Mouse (Mus musculus): ENCODE measurements around the gene 2210016L21Rik. TPM values are rescaled to one million over a fixed set of nuclear protein-coding genes. Genes with fewer than 3 reads are reported as not detected.

Gene 2210016L21Rik
- polyA plus RNA-seq, 1 experiment from 2014 or later = 61.8 TPM

GRCm38 (mm10) chr5:114964967-114965898 is 23.3 kb downstream of the 2210016L21Rik start:
- Histone ChIP-seq H3K4me2 (replicated peaks) (no peak overlapping the region), H3K36me3 (no peaks in the 10 kb centered on the region), H3K27me3 (peaks cover 16% of the 10 kb centered on the region), H3K27ac (replicated peaks) (no peak overlapping the region), H3K9me3 (replicated peaks) (no peaks in the 10 kb centered on the region), H3K4me1 (0 out of 2 replicates have a peak, but pooled peaks cover 3% of the 10 kb centered on the region), H3K4me3 (replicated peaks) (no peak overlapping the region), H3K9ac (no peak overlapping the region)
- no peak for ATAC-seq (ENCODE audit: insufficient number of reproducible peaks, low FRiP score, low TSS enrichment, low read depth)
- WGBS = 57% methylated on average over 17 of the region's 17 CpGs

DNA sequence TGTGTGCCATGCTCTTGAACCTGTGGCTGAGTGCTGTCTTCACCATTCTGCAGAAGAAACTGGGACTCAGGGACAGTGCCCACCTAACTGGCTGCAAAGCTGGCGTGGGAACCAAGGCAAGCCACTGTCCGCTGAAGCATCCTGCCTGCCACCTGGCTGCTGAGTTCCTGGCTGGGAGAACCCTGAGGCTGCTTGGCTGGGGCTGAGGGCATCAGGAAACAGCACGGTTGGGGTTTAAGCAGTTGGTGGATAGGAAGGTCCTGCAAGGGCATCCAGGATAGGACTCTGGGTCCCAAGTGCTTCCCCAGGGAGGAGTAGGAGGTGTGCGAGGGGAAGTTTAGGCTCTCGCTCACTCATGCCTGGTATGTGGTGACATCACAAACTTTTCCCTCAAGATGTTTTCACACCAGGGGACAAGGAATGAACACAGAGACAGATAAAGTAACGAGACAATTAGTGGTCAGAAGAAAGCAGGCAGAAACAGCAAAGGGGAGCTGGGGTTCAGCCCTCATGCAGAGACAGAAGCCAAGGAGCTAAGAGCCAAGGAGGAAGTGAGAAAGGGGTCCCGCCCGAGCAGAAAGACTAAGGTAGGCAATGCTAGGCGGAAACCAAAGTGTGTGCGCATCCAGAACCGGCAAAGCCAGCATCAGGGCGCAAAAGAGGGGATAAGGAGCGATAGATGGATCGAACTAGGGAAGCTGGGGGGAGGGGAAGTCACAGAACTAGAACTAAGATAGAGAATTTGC is 25.7 kb downstream of the 2210016L21Rik start:
- no peak for ATAC-seq (ENCODE audit: insufficient number of reproducible peaks, low FRiP score, low TSS enrichment, low read depth)
- Histone ChIP-seq H3K27ac (replicated peaks) (no peak overlapping the region), H3K9me3 (replicated peaks) (no peaks in the 10 kb centered on the region), H3K4me1 (no peaks in the 10 kb centered on the region), H3K27me3 (peaks cover 16% of the 10 kb centered on the region), H3K36me3 (no peaks in the 10 kb centered on the region), H3K4me3 (replicated peaks) (no peak overlapping the region), H3K9ac (no peak overlapping the region), H3K4me2 (replicated peaks) (no peak overlapping the region)
- WGBS = 30% methylated on average over 14 of the region's 14 CpGs

GRCm38 (mm10) chr5:114968651-114969050 is 26.7 kb downstream of the 2210016L21Rik start:
- H3K4me1 ChIP-seq = no peaks in the 10 kb centered on the region
- no peak overlapping the region for H3K4me2 ChIP-seq (replicated peaks)
- H3K27ac ChIP-seq (replicated peaks) = no peak overlapping the region
- H3K36me3 ChIP-seq = no peaks in the 10 kb centered on the region
- H3K4me3 ChIP-seq (replicated peaks) = no peak overlapping the region
- 25% methylated on average over 7 of the region's 7 CpGs for WGBS
- no peak overlapping the region for H3K9ac ChIP-seq
- no peak for ATAC-seq (ENCODE audit: insufficient number of reproducible peaks, low FRiP score, low TSS enrichment, low read depth)
- peaks cover 16% of the 10 kb centered on the region for H3K27me3 ChIP-seq
- no peaks in the 10 kb centered on the region for H3K9me3 ChIP-seq (replicated peaks)

DNA sequence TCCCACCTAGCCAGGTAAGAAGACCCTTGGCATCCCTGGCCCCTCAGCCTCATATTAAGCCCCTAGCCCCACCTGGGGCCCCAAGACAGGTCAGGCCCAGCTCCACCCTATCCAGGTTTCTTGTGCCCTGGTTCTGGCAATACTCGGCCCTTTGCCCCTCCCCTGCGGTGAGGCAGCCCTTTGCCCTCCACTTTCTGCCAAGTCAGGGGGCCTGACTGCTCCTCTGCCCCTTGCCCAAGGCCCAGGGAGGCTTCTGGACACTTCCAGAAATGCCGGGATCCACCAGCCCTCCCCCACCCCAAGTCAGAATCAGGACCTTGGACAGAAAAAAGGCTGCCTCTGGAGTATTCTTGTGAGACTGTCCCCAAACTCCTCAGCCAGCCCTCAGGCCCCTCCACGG is 27.1 kb downstream of the 2210016L21Rik start:
- Histone ChIP-seq H3K4me1 (no peaks in the 10 kb centered on the region), H3K4me3 (replicated peaks) (no peak overlapping the region), H3K27ac (replicated peaks) (no peak overlapping the region), H3K27me3 (peaks cover 16% of the 10 kb centered on the region), H3K9me3 (replicated peaks) (no peaks in the 10 kb centered on the region), H3K9ac (no peak overlapping the region), H3K36me3 (no peaks in the 10 kb centered on the region), H3K4me2 (replicated peaks) (no peak overlapping the region)
- 7% methylated on average over 4 of the region's 4 CpGs for WGBS
- ATAC-seq (ENCODE audit: insufficient number of reproducible peaks, low FRiP score, low TSS enrichment, low read depth) = no peak

DNA sequence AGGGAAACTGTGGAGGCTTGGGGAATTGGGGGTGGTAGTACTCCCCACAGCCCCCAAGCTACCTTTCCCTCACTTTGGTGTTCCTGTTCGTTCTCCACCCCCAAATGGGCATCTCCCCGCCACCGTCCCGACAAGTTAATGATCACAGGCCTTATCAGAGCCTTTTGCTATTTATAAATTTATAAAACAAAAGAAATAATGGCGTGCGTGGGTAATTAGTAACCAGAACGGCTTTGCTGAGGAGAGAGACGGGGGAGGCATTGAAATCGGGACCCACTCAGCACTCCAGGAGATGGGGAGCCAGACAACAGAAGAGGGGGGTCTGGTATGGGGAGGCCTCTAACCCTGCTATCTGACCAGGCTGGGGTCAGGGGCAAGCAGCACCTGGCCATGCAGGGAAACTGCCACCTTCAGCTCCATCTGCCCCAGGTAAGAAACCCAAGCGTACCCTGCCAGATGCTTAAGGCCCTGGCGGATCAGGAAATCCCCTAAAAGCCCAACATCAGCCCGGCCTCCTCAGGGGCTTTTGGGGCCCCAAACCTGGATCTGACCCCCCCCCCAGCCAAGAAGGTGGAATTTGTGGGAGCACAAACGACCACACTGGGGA is 27.8 kb downstream of the 2210016L21Rik start:
- Histone ChIP-seq H3K27me3 (peaks cover 16% of the 10 kb centered on the region), H3K36me3 (no peaks in the 10 kb centered on the region), H3K9me3 (replicated peaks) (no peaks in the 10 kb centered on the region), H3K4me1 (no peaks in the 10 kb centered on the region), H3K9ac (no peak overlapping the region), H3K4me3 (replicated peaks) (no peak overlapping the region), H3K27ac (replicated peaks) (no peak overlapping the region), H3K4me2 (replicated peaks) (no peak overlapping the region)
- WGBS = 52% methylated on average over 13 of the region's 13 CpGs
- no peak for ATAC-seq (ENCODE audit: insufficient number of reproducible peaks, low FRiP score, low TSS enrichment, low read depth)

- H3K27me3 ChIP-seq = peaks cover 16% of the 10 kb centered on the region
- no peak within 1 kb of the TSS for H3K27ac ChIP-seq (replicated peaks)
- no peaks in the 10 kb centered on the region for H3K4me1 ChIP-seq
- no peaks in the 10 kb centered on the region for H3K36me3 ChIP-seq
- no peak for ATAC-seq (ENCODE audit: insufficient number of reproducible peaks, low FRiP score, low TSS enrichment, low read depth)
- no peaks in the 10 kb centered on the region for H3K9me3 ChIP-seq (replicated peaks)
- H3K4me2 ChIP-seq (replicated peaks) = no peak within 1 kb of the TSS
- H3K4me3 ChIP-seq (replicated peaks) = no peak within 1 kb of the TSS
- no peak within 1 kb of the TSS for H3K9ac ChIP-seq
- WGBS = 73% methylated on average over 17 of the region's 17 CpGs
Measured at GRCm38 (mm10) chr5:114970824-114971227, 28.9 kb downstream of the 2210016L21Rik start, which contains the start of gene Hnf1a. Hnf1a (minus strand) TSS chr5:114971094.

- no peak for ATAC-seq (ENCODE audit: insufficient number of reproducible peaks, low FRiP score, low TSS enrichment, low read depth)
Measured at GRCm38 (mm10) chr5:114972201-114972600, 30.2 kb downstream of the 2210016L21Rik start.

DNA sequence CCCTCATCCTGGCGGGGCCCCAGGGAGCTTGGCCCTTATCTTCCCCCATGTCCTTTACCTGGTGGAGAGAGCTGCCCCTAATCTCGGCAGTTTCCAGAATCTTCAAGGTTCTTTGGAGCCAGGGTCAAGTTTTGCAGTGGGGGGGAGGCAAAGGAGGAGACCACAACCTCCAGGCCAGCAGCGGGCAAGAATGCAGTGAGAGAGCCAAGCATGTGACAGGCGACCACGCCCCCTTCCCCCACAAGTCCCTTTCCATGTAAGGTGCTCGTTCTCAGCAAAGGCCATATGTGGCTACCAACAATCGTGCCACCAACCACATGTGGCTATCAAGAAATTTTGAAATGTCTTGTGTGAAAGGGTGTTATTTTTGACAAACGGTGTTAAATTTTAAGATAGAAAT is 31.2 kb downstream of the 2210016L21Rik start:
- Histone ChIP-seq H3K4me3 (replicated peaks) (no peak overlapping the region), H3K27me3 (peaks cover 8% of the 10 kb centered on the region), H3K36me3 (no peaks in the 10 kb centered on the region), H3K27ac (replicated peaks) (no peak overlapping the region), H3K9ac (no peak overlapping the region), H3K4me1 (no peaks in the 10 kb centered on the region), H3K4me2 (replicated peaks) (no peak overlapping the region), H3K9me3 (replicated peaks) (no peaks in the 10 kb centered on the region)
- ATAC-seq (ENCODE audit: insufficient number of reproducible peaks, low FRiP score, low TSS enrichment, low read depth) = no peak
- 71% methylated on average over 8 of the region's 8 CpGs for WGBS

More at GRCm38 (mm10) chr5:114972201-114972600, 30.2 kb downstream of the 2210016L21Rik start:
- Histone ChIP-seq H3K4me2 (replicated peaks) (no peak overlapping the region), H3K4me1 (no peaks in the 10 kb centered on the region), H3K9me3 (replicated peaks) (no peaks in the 10 kb centered on the region), H3K27ac (replicated peaks) (no peak overlapping the region), H3K9ac (no peak overlapping the region), H3K4me3 (replicated peaks) (no peak overlapping the region), H3K36me3 (no peaks in the 10 kb centered on the region), H3K27me3 (peaks cover 16% of the 10 kb centered on the region)
- 87% methylated on average over 9 of the region's 9 CpGs for WGBS

- Histone ChIP-seq H3K9me3 (replicated peaks) (no peaks in the 10 kb centered on the region), H3K4me2 (replicated peaks) (no peak overlapping the region), H3K4me3 (replicated peaks) (no peak overlapping the region), H3K27ac (replicated peaks) (no peak overlapping the region), H3K36me3 (no peaks in the 10 kb centered on the region), H3K27me3 (no peaks in the 10 kb centered on the region), H3K9ac (no peak overlapping the region), H3K4me1 (peaks cover 19% of the 10 kb centered on the region)
- no peak for ATAC-seq (ENCODE audit: insufficient number of reproducible peaks, low FRiP score, low TSS enrichment, low read depth)
Measured at GRCm38 (mm10) chr5:114976935-114977334, 35.0 kb downstream of the 2210016L21Rik start.

DNA sequence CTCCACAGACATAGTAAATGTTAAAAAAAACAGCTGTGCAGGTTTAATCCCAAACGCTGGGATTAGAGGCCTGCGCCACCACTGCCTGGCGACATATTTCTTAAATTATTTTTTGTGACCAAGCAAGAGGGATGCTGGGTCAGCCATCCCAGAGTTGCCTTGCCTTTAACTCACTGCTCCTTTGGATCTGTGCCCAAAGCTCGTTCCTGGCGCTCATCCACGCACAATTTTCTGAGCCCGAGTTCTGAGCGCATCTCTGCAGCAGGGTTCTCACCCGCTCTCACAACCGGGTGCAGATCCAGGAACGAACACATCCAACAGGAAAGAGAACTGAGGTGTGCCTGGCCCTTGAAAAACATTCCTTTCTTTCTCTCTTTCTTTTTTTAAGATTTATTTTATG is 36.5 kb downstream of the 2210016L21Rik start:
- no peak overlapping the region for H3K4me3 ChIP-seq (replicated peaks)
- H3K4me2 ChIP-seq (replicated peaks) = no peak overlapping the region
- WGBS = 58% methylated on average over 11 of the region's 11 CpGs
- ATAC-seq (ENCODE audit: insufficient number of reproducible peaks, low FRiP score, low TSS enrichment, low read depth) = no peak
- H3K27me3 ChIP-seq = no peaks in the 10 kb centered on the region
- no peaks in the 10 kb centered on the region for H3K9me3 ChIP-seq (replicated peaks)
- peaks cover 19% of the 10 kb centered on the region for H3K4me1 ChIP-seq
- no peak overlapping the region for H3K9ac ChIP-seq
- H3K27ac ChIP-seq (replicated peaks) = no peak overlapping the region
- no peaks in the 10 kb centered on the region for H3K36me3 ChIP-seq

DNA sequence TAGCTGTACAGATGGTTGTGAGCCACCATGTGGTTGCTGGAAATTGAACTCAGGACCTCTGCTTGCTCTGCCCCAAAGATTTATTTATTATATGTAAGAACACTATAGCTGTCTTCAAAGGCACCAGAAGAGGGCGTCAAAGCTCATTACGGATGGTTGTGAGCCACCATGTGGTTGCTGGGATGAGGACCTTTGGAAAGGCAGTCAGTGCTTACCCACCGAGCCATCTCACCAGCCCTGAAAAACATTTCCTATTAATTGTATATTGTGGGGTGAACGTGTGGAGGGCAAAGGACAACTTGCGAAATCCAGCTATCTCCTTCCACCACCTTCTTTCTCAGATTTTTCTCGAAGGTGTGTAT is 36.9 kb downstream of the 2210016L21Rik start:
- Histone ChIP-seq H3K9ac (no peak overlapping the region), H3K27ac (replicated peaks) (0 out of 2 replicates have a peak overlapping the region, but pooled peaks have one; percentile 48), H3K4me2 (replicated peaks) (peak overlapping the region; percentile 92), H3K27me3 (no peaks in the 10 kb centered on the region), H3K36me3 (no peaks in the 10 kb centered on the region), H3K4me1 (peaks cover 19% of the 10 kb centered on the region), H3K9me3 (replicated peaks) (no peaks in the 10 kb centered on the region), H3K4me3 (replicated peaks) (peak overlapping the region; percentile 46)
- WGBS = 1% methylated on average over 6 of the region's 6 CpGs
- no peak for ATAC-seq (ENCODE audit: insufficient number of reproducible peaks, low FRiP score, low TSS enrichment, low read depth)

Measured in embryonic facial prominence, embryonic 15.5 days (tissue).